Mouse (Mus musculus) left cerebral cortex, adult 11 months (tissue): Measurements from ENCODE around the gene Abcb6.

Source experiments
- DNase-seq: peaks from one replicate; pipeline ENCODE4 v3.0.0; 2022; ENCODE audit warnings: low spot score

Gene Abcb6

DNA sequence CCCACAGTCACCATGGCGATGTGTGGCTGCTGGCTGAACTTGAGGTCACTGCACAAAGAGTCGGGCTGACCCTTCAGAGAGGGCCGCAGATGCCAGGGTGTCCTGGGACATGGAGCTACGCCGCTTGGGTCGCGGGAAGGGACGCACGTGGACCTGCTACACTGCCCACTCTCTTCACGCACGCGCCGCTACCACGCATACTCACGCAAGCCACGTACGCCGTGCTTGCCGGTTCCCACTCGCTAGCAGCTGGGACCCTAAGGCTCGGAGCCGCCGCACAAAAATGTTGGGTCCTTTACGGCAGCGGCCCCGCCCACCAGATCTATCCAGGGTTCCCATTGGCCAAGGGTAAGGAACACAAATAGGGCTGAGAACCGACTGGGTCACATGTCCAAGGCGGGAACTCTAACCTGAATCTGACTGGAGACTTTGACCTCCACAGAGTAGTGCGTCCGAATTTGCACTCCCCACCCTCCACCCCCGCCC, at the start of gene Abcb6:
Abcb6 (minus strand) TSS at position 288 of the 486 bp plus-strand sequence.
- DNase-seq, result peak; percentile 89

- DNase-seq, result no peak
Measured at GRCm38 (mm10) chr1:75229158-75229557, 49.0 kb upstream of the Abcb6 start.

DNA sequence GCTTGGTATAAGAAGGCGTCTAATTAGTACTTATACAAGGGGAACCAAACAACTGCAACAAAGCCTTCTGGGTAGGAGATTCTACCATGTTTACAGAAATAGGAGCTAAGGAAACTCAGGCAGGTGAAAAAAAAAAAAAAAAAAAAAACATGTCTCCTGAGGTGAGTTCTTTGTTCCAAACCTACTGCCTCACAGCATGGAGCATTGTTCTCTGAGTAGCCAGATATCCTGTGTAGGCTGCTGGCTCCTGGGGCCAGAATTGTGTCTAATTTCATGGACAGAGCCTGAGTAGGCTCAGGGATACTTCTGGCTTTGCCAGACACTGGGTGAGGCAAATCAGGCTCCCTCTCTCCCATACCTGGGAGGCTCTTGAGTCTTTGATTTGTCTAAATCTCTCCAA, 47.5 kb upstream of the Abcb6 start:
- DNase-seq, result no peak

- no peak for DNase-seq
Measured at GRCm38 (mm10) chr1:75226138-75226537, 45.9 kb upstream of the Abcb6 start.

- DNase-seq, result no peak
Measured at GRCm38 (mm10) chr1:75225473-75225872, 45.3 kb upstream of the Abcb6 start.

- no peak for DNase-seq
Measured at GRCm38 (mm10) chr1:75223532-75223931, 43.3 kb upstream of the Abcb6 start.

DNA sequence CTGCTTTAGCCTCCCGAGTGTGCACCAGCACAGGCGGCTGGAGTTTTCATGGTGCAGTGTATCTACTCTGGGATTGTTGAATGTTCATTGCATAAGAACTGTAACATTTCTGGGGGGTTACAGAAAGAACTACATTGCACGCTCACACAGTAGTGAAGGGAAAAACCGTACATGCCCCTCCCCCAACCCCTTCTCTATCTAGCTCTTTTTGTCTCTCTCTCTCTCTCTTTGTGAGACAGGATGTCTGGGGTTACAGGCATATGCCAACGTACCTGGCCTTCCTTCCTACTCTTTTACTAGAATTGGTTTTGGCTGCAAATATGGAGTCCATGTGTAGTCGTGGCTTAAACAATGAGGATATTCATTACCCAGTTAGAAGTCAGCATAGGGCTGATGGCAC, 42.7 kb upstream of the Abcb6 start:
- DNase-seq, result no peak

DNA sequence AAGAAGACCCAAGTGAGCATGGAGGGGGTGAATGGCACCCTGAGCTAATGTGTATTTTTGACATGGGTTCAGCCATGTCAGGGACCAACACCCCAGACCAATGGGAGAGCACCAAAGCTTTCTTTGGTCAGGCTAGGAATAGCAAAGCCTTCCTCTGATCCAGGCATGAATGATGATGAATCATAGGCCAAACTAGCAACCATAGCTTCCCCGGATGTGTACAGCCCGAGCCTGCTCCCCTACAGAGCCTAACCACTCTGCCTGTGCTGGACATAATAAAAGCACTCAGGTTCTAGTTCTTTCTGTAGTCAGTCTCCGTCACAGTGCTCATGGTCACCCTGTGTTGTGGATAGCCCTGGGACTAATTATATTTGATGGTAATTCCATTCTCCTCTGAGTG, 41.3 kb upstream of the Abcb6 start:
- DNase-seq, result no peak

DNA sequence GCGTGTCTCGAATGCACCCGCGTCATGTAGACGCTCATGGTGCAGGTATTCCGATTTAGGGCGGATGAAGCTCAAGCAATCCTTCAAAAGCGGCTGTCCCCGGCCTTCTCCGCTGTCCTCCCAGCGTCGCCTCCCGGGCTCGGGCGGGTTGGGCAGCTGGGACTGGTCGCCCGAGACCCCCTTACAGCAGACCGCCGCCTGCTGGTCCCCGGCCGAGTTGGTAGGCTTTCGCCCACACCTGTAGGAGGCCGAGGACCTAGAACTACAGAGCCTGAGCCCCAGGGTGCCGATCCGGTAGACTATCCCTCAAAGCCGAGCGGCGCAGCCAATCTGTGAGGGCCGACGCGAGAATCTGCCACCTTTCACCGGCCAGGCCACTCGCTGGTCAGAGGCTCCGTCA, 39.3 kb upstream of the Abcb6 start, which contains the start of gene Tuba4a:
Tuba4a (minus strand) TSS at position 335 of the 400 bp plus-strand sequence.
- no peak for DNase-seq

- DNase-seq, result peak; percentile 90
Measured at GRCm38 (mm10) chr1:75219078-75219477, 38.9 kb upstream of the Abcb6 start.

DNA sequence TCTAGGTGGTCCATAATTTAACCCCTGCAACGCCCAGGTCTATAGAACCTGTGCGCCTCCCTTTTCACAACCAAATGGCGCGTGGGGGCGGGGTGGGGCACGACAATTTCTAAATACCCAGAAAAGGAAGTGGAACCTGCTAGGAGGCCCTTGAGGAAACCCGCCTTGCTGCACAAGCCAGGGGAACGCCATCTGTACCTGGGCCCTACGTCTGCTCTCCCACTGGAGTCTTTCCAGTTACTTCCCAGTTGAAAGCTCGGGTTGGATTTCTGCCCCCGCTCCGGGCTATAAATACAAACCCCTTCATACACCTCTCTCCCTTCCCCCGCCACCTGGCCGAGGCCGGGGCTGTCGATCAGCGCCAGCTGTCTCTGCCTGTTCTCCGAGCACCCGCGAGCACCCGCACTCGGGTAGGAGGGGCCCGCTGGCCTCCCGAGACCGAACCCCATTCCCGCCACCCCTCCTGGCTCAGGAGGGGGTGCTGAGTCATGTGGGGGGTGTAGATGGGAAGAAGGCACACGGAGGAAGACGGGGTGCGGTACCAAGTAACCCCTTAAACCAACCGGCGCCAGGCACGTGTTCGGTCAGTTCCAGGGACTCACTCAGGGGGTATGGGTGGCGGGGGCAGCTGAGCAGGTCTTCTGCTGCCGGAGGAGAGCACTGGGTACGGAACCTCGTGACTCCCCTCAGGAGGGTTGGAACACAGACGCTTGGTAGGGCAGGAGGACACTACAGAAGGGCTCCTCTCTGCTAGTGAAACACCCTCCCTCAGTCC, 38.2 kb upstream of the Abcb6 start:
- DNase-seq, result no peak

DNA sequence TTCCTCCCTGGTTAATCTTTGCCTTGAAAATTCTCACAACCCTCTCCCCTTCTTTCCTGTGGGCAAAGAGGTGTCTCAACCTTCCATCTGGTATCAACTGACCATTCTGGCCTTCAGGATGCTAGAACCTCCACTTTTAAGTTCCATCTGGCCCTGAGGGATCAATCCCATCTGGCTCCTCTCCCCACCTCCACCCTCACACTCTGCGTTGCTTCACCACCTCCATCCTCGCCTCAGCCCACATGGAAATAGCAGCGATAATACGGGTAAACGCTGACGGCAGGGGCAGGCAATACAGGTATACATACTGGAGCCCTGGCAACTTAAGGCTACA, 37.7 kb upstream of the Abcb6 start:
- DNase-seq, result no peak

- no peak for DNase-seq
Measured at GRCm38 (mm10) chr1:75216797-75217585, 36.8 kb upstream of the Abcb6 start.

- no peak for DNase-seq
Measured at GRCm38 (mm10) chr1:75215785-75216184, 35.6 kb upstream of the Abcb6 start.

GRCm38 (mm10) chr1:75214886-75215285, 34.7 kb upstream of the Abcb6 start:
- DNase-seq, result no peak

- no peak for DNase-seq
Measured at GRCm38 (mm10) chr1:75214442-75214841, 34.2 kb upstream of the Abcb6 start.

DNA sequence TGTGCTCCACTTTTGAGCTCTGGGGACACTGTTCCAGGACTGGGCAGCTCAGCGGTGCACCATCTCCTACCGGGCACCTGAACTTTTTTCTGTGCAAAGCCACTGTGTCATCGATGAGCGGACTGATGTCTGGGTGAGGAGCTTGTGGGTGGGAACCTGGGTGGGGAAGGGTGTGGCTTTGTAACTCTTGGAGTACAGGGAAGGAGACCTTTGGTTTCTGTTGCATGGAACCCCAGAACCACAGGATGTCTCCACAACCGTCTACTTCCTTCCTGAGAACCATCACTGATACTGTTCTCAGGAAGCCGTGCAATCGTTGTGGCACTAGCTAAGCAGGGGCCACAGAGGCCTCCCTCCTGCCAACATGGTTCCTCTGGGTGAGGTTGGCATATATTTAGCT, 32.9 kb upstream of the Abcb6 start:
- DNase-seq, result no peak

DNA sequence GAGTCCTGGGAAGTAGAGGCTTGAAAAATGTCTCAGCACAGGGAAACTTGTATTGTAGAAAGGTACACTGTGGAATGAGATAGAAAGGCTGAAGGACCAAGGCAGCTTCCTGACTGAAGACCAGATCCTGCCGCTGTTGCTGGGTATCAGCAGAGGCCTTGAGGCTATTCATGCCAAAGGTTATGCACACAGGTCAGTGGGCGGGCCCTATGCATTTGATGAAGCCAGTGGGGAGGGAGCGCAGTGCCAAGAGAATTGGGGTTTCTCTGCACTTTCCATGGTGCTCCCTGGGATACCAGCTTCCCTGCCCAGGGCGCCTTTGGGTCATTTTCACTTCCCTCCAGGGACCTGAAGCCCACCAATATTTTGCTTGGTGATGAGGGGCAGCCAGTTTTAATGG, 32.4 kb upstream of the Abcb6 start:
- DNase-seq, result no peak

DNA sequence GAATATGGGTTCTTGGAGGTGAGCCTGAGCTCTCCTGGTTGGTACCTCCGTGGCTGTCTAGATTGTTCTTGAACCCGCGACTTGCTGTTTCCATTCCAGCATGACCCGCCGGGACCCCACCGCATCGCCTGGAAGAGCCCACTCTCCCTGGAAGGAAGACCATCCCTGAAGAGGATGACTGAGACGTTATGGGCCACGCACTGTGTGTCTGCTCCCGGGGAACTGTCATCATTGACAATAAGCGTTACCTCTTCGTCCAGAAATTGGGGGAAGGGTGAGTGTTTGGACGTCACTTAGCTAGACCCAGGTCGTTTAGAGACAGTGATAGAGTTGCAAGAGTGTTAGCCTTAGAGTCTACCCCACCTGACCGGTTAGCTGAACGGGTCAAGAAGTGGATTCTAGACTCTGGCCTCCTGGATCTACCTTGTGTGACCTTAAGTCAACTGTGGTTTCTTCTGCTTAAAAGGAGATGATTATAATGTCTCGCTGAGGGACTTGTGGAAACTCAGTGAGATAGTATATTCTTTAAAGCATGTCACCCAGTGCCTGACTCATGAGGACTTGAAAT, 31.0 kb upstream of the Abcb6 start:
- DNase-seq, result no peak

GRCm38 (mm10) chr1:75210136-75211087, 30.2 kb upstream of the Abcb6 start, which contains the start of the genes Glb1l and Stk16:
Glb1l (minus strand) TSS chr1:75210813.
Stk16 (plus strand) TSS chr1:75210838.
- peak; percentile 90 for DNase-seq

- DNase-seq, result no peak
Measured at GRCm38 (mm10) chr1:75208967-75209678, 28.9 kb upstream of the Abcb6 start.
